Mouse (Mus musculus) layer of hippocampus, adult 9-10 months (tissue): Measurements from ENCODE around the gene Numa1.
"Not testable (repeated sequence)": the region's sequence is repeated elsewhere in the genome, so short reads cannot be mapped to it uniquely, and the experiment has no call there.

Experiments
- DNase-seq: peaks from one replicate; pipeline ENCODE4 v3.0.0; 2022; ENCODE audit warnings: low spot score

The Numa1 gene

GRCm38 (mm10) chr7:101937569-101937968 lies 3.7 kb downstream of the Numa1 start:
- DNase-seq = peak; percentile 20

GRCm38 (mm10) chr7:101938348-101938747 lies 4.4 kb downstream of the Numa1 start:
- DNase-seq = no peak

- no peak for DNase-seq
Measured at GRCm38 (mm10) chr7:101939758-101940157, 5.8 kb downstream of the Numa1 start.

- not testable (repeated sequence) for DNase-seq
Measured at GRCm38 (mm10) chr7:101949008-101949407, 15.1 kb downstream of the Numa1 start.

- DNase-seq = no peak
Measured at GRCm38 (mm10) chr7:101951648-101952047, 17.7 kb downstream of the Numa1 start.

GRCm38 (mm10) chr7:101952098-101952497 lies 18.2 kb downstream of the Numa1 start:
- DNase-seq = no peak

GRCm38 (mm10) chr7:101954163-101954562 lies 20.3 kb downstream of the Numa1 start:
- no peak for DNase-seq

GRCm38 (mm10) chr7:101955276-101955675 lies 21.4 kb downstream of the Numa1 start:
- DNase-seq = no peak

GRCm38 (mm10) chr7:101955862-101956261 lies 22.0 kb downstream of the Numa1 start:
- no peak for DNase-seq

GRCm38 (mm10) chr7:101956481-101956880 lies 22.6 kb downstream of the Numa1 start:
- DNase-seq = no peak

- no peak for DNase-seq
Measured at GRCm38 (mm10) chr7:101956911-101957310, 23.0 kb downstream of the Numa1 start.

- DNase-seq = no peak
Measured at GRCm38 (mm10) chr7:101962829-101963228, 28.9 kb downstream of the Numa1 start.

- no peak for DNase-seq
Measured at GRCm38 (mm10) chr7:101963621-101964020, 29.7 kb downstream of the Numa1 start.

GRCm38 (mm10) chr7:101964551-101964950 lies 30.6 kb downstream of the Numa1 start:
- DNase-seq = no peak

GRCm38 (mm10) chr7:101965606-101966005 lies 31.7 kb downstream of the Numa1 start:
- no peak for DNase-seq

GRCm38 (mm10) chr7:101967256-101967655 lies 33.3 kb downstream of the Numa1 start:
- no peak for DNase-seq

- DNase-seq = no peak
Measured at GRCm38 (mm10) chr7:101968751-101969150, 34.8 kb downstream of the Numa1 start.

GRCm38 (mm10) chr7:101969694-101970428 lies 36.0 kb downstream of the Numa1 start:
- DNase-seq = peak; percentile 49

GRCm38 (mm10) chr7:101970429-101970775 lies 36.5 kb downstream of the Numa1 start:
- DNase-seq = peak; percentile 64

- DNase-seq = peak; percentile 61
Measured at GRCm38 (mm10) chr7:101970821-101971461, 37.0 kb downstream of the Numa1 start.

GRCm38 (mm10) chr7:101971721-101972120 lies 37.8 kb downstream of the Numa1 start:
- DNase-seq = no peak

GRCm38 (mm10) chr7:101973730-101974129 lies 39.8 kb downstream of the Numa1 start:
- DNase-seq = no peak

GRCm38 (mm10) chr7:101974505-101974904 lies 40.6 kb downstream of the Numa1 start:
- DNase-seq = no peak

GRCm38 (mm10) chr7:101982735-101983134 lies 48.8 kb downstream of the Numa1 start:
- no peak for DNase-seq
